Mouse (Mus musculus) intestine, postnatal 0 days (tissue): ENCODE measurements around the gene Rps16. TPM values are rescaled to one million over a fixed set of nuclear protein-coding genes. Genes with fewer than 3 reads are reported as not detected.

Experiments used
- ATAC-seq: fragments of 200-750 bp; cut with Nextera tagmentation; 2 replicates; pipeline ENCODE4 v1.8.0; 2017; ENCODE audit warnings: mild to moderate bottlenecking, moderate TSS enrichment, moderate library complexity
- H3K27ac ChIP-seq: fragments of 300-500 bp; sonication (generic); 2 replicates; pipeline ENCODE4 v1.5.1; 2014; ENCODE audit warnings: mild to moderate bottlenecking, low read depth, low read length, moderate library complexity
- H3K27me3 ChIP-seq: fragments of 300-500 bp; sonication (generic); replicated peaks from 2 replicates; pipeline ENCODE4 v1.6.1; 2014; ENCODE audit warnings: low read length, mixed read lengths; ENCODE audit not compliant: control insufficient read depth, insufficient read depth
- H3K36me3 ChIP-seq: fragments of 300-500 bp; sonication (generic); 2 replicates; pipeline ENCODE4 v1.6.1; 2014; ENCODE audit warnings: mild to moderate bottlenecking, moderate library complexity; ENCODE audit not compliant: control insufficient read depth, insufficient read depth
- H3K4me1 ChIP-seq: fragments of 300-500 bp; sonication (generic); replicated peaks from 2 replicates; pipeline ENCODE4 v1.6.1; 2014; ENCODE audit warnings: antibody characterized with exemption, low read length, mixed read lengths; ENCODE audit not compliant: control insufficient read depth, insufficient read depth
- H3K4me2 ChIP-seq: fragments of 300-500 bp; sonication (generic); replicated peaks from 2 replicates; pipeline ENCODE4 v1.6.1; 2014; ENCODE audit warnings: low read depth, mild to moderate bottlenecking, moderate library complexity
- H3K4me3 ChIP-seq: fragments of 300-500 bp; sonication (generic); 2 replicates; pipeline ENCODE4 v1.5.1; 2014; ENCODE audit warnings: low read depth, low read length
- H3K9ac ChIP-seq: fragments of 300-500 bp; sonication (generic); 2 replicates; pipeline ENCODE4 v1.6.1; 2014; ENCODE audit warnings: mild to moderate bottlenecking, low read depth, low read length
- H3K9me3 ChIP-seq: fragments of 300-500 bp; sonication (generic); 2 replicates; pipeline ENCODE4 v1.6.1; 2016; ENCODE audit warnings: mixed run types; ENCODE audit not compliant: control insufficient read depth
- CTCF ChIP-seq: sonication (generic); IDR thresholded peaks from 2 replicates; pipeline ENCODE4 v1.5.1; 2016; ENCODE audit warnings: low read depth, mild to moderate bottlenecking, control low read depth, antibody characterized with exemption, moderate library complexity
- WGBS: fragments of 180-500 bp; shearing (Covaris S2); extraction: QIAGEN DNeasy Blood & Tissue Kit; methylation state at CpG from one replicate; pipeline ENCODE4 v1.1.7; 2014; 5-methylcytosine and 5-hydroxymethylcytosine counted together
- polyA plus RNA-seq: library from polyadenylated mRNA; unstranded; fragments of >200 nt; fragmentation: Nextera tagmentation; extraction: Ambion mirVana; gene quantifications from 2 replicates; pipeline ENCODE4 v1.2.1, GENCODE M21; 2015

Gene Rps16
- polyA plus RNA-seq = 695 and 702 TPM in 2 replicates

DNA sequence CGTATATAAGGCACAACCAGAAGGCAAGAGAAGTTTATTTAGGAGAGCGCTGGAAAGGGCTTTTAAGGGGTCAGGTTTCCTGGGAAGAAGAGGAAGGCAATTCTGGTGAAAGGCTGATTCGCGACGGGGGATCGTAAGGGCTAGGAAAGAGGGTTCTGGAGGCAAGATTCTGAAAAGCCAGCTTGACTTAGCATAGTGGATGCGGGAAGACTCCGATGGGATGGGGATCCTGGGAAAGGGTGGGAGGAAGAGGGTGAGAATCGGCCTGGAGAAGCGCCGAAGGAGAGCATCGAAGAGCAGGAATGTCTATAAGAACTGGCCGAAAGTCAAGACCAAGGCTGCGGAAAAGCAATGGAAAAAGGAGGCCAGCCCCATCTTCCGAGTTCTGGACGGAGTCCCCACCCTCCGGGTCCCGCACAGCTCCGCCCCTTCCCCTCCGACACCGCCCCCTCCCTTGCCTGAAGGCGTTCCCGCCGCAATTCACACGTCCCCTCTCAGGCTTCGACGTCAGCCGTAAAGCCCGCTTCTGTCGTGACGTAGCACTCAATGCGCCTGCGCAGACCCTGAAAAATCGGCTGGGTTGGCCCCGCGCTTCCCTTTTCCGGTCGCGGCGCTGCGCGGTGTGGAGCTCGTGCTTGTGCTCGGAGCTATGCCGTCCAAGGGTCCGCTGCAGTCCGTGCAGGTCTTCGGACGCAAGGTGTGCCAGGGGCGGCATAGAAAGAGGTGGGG is at the start of gene Rps16:
Rps16 (plus strand) TSS at position 498 of the 729 bp plus-strand sequence.
- peak within 1 kb of the TSS; percentile 77 for H3K4me2 ChIP-seq
- no peaks in the 10 kb centered on the region for H3K9me3 ChIP-seq
- peak within 1 kb of the TSS; percentile 93 for H3K9ac ChIP-seq
- H3K36me3 ChIP-seq = peaks cover 26% of the 10 kb centered on the region
- H3K4me3 ChIP-seq = peak within 1 kb of the TSS; percentile 87
- no peaks in the 10 kb centered on the region; the same call in 1 of the 2 replicates for H3K4me1 ChIP-seq
- WGBS = 1% methylated on average over 49 of the region's 50 CpGs
- no peaks in the 10 kb centered on the region for H3K27me3 ChIP-seq
- peak within 1 kb of the TSS; percentile 85 for H3K27ac ChIP-seq
- TF ChIP-seq CTCF = no peak; the same call in 1 of the 2 replicates
- peak; percentile 88 for ATAC-seq

DNA sequence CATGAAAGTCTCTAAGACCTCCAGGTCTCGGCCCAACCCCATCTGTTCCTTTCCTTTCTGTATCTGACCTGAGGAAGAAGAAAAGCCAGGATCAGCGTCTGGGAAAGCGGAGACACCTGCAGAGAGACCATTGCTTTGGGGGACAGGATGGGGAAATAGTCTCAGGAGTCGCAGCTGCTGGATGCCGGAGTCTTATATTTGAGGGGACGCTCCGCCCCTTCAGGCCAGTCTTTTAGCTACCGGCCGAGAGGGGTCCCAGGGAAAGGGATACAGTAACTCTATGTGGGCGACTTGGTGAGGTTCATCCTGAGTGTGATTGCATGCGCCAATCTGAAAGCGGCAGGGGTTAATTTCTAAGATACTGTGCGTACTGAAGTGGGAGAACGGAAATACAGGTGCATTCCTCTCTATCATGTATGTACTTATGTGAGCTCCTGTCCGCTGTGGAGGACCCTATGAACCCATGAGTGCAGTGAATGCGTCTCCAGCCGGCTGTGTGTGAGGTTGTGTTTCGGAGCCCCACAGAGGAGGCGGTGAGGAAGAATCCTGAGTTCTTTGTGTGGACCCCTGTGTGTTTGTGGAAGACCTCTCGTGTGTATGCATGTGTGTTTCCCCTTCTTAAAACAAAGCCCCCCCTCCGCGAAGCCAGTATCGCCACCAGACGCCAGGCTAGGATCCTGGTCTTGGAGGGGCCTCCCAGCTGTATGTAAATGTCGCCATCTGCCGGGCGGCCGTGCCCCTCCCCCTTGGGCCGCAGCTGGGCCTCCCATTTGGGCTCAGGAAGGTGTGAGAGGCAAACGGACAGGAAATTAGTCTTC is 48.6 kb upstream of the Rps16 start, which contains the start of gene Dll3:
Dll3 (minus strand) TSS at position 623 of the 818 bp plus-strand sequence.
- Histone ChIP-seq H3K4me2 (peak within 1 kb of the TSS; percentile 49), H3K36me3 (peaks cover 20% of the 10 kb centered on the region), H3K9ac (no peak within 1 kb of the TSS), H3K9me3 (no peaks in the 10 kb centered on the region), H3K27ac (no peak within 1 kb of the TSS), H3K4me3 (peak within 1 kb of the TSS; percentile 16), H3K27me3 (peaks cover 37% of the 10 kb centered on the region), H3K4me1 (0 out of 2 replicates have a peak, but pooled peaks cover 3% of the 10 kb centered on the region)
- ATAC-seq = no peak
- WGBS = 4% methylated on average over 30 of the region's 30 CpGs
- TF ChIP-seq CTCF = peak; percentile 78

DNA sequence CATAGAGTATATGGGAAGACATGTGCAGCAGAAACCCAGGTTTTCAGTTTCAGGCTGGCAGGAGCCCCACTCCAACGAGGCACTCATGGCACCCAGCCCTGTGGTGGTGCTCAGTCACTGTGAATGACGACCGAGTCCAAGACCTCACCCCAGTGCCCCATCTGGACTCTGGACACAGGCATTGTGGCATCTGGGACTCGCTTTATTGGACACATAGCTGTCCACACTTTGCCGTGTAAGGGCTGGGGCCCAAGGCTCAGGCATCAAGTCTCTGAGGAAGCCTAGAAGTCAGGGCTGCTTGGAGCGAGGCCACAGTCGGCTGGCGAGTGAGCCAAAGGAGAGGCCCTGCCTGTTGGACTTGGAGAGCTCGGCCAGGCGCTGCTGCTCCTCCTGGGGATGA is 44.8 kb upstream of the Rps16 start:
- Histone ChIP-seq H3K9ac (no peak overlapping the region), H3K4me1 (no peaks in the 10 kb centered on the region), H3K4me3 (no peak overlapping the region), H3K9me3 (no peaks in the 10 kb centered on the region), H3K36me3 (peaks cover 53% of the 10 kb centered on the region), H3K27me3 (peaks cover 14% of the 10 kb centered on the region), H3K4me2 (no peak overlapping the region), H3K27ac (no peak overlapping the region)
- no peak for ATAC-seq
- 90% methylated on average over 10 of the region's 10 CpGs for WGBS
- no peak for TF ChIP-seq CTCF

DNA sequence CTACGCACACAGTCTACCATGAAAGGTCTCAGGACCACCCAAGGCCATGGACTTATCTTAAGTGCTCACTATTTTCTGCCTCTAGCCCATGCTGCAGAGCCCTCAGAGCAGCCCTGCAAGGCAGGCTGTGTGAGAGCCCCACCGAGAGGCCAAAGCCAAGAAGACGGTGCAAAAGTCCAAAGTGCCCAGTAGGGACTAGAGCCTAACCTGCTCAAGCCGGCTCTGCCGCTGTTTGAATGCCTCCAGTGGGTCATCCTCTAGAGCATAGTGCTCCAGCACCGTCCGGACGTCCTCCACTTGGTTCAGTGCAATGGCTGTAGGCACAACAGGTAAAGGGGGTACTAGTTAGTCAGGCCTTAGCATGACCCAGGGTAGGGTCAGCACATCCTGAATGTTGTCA is 44.2 kb upstream of the Rps16 start:
- no peak overlapping the region for H3K4me2 ChIP-seq
- no peak overlapping the region for H3K4me3 ChIP-seq
- no peak overlapping the region for H3K9ac ChIP-seq
- peaks cover 53% of the 10 kb centered on the region for H3K36me3 ChIP-seq
- no peaks in the 10 kb centered on the region; the same call in 1 of the 2 replicates for H3K4me1 ChIP-seq
- no peak for ATAC-seq
- H3K27ac ChIP-seq = no peak overlapping the region
- TF ChIP-seq CTCF = no peak
- WGBS = 88% methylated on average over 8 of the region's 8 CpGs
- H3K9me3 ChIP-seq = no peaks in the 10 kb centered on the region
- H3K27me3 ChIP-seq = peaks cover 8% of the 10 kb centered on the region

DNA sequence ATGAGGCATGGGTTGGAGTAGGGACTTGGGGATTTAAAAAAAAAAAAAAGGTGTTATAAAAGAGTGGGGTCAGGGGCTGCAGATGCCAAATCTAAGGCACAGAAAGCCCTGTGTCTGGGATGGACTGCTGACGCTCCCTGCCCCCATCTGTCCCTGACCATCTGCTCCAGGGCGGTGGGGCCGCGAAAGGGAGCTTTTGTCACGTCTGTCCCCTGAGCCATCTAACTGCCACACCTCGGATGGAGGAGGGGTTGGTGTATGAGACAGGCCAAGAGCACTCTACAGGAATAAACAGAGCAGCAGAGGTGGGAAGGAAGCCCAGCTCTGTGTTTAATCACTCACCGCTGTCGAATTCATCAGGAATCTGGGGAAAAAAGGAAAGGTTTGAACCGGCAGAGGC is 40.7 kb upstream of the Rps16 start:
- H3K4me1 ChIP-seq = no peaks in the 10 kb centered on the region; the same call in 1 of the 2 replicates
- peaks cover 55% of the 10 kb centered on the region for H3K36me3 ChIP-seq
- no peak overlapping the region for H3K9ac ChIP-seq
- H3K27me3 ChIP-seq = no peaks in the 10 kb centered on the region
- no peak for ATAC-seq
- TF ChIP-seq CTCF = no peak
- H3K4me2 ChIP-seq = no peak overlapping the region
- H3K27ac ChIP-seq = no peak overlapping the region
- WGBS = 66% methylated on average over 9 of the region's 9 CpGs
- no peaks in the 10 kb centered on the region for H3K9me3 ChIP-seq
- H3K4me3 ChIP-seq = no peak overlapping the region
